Mouse (Mus musculus) CH12.LX (cell line): ENCODE results near the gene Inpp5a. TPM values are rescaled to one million over a fixed set of nuclear protein-coding genes. Genes with fewer than 3 reads are reported as not detected.

Experiments used
- DNase-seq: peaks from one replicate; pipeline ENCODE4 v3.0.0-alpha.2; 2013; ENCODE audit errors: extremely low read depth
- H3K27ac ChIP-seq: 2 replicates; pipeline ENCODE4 v1.5.1; 2012; ENCODE audit warnings: low read depth, mild to moderate bottlenecking, control low read depth, moderate library complexity; ENCODE audit not compliant: insufficient read depth
- H3K27me3 ChIP-seq: replicated peaks from 2 replicates; pipeline ENCODE3; 2012; ENCODE audit warnings: inconsistent platforms
- H3K36me3 ChIP-seq, 2 experiments: replicated peaks in 1 of 2; 2 replicates each; pipeline versions ENCODE3 to v1.6.1; 2012; ENCODE audit warnings: inconsistent platforms in 1 of 2, low read length in 1 of 2, mild to moderate bottlenecking in 1 of 2, mixed read lengths in 1 of 2, moderate library complexity in 1 of 2; ENCODE audit not compliant: control insufficient read depth in 1 of 2, insufficient read depth in 1 of 2
- H3K4me1 ChIP-seq, 2 experiments: 2 replicates each; pipeline ENCODE4 v1.6.1; 2012; ENCODE audit warnings: inconsistent platforms in 1 of 2, moderate library complexity in 1 of 2; ENCODE audit not compliant: insufficient read depth in 2 of 2, control insufficient read depth in 1 of 2
- H3K4me2 ChIP-seq: 2 replicates; pipeline ENCODE4 v1.6.1; 2012; ENCODE audit warnings: low read depth, mild to moderate bottlenecking, control low read depth; ENCODE audit not compliant: poor library complexity, insufficient read depth, severe bottlenecking
- H3K4me3 ChIP-seq, 3 experiments: fragments of 150-350 bp in 1 of 3; sonication (generic) in 1 of 3; replicated peaks in 1 of 3; 2 replicates each; pipeline versions ENCODE3 to v1.5.1; 2011 to 2012; ENCODE audit warnings: low read depth in 2 of 3, low read length in 2 of 3, mild to moderate bottlenecking in 2 of 3, moderate library complexity in 2 of 3, control low read depth in 1 of 3, improper control_type of control experiment in 1 of 3, inconsistent platforms in 1 of 3, mixed read lengths in 1 of 3; ENCODE audit not compliant: poor library complexity in 1 of 3
- H3K79me2 ChIP-seq: replicated peaks from 2 replicates; pipeline ENCODE4 v1.6.1; 2012; ENCODE audit warnings: mild to moderate bottlenecking, moderate library complexity; ENCODE audit not compliant: control insufficient read depth, poor library complexity, insufficient read depth, severe bottlenecking; ENCODE audit errors: extremely low read depth
- H3K9ac ChIP-seq: 2 replicates; pipeline ENCODE4 v1.6.1; 2012; ENCODE audit warnings: low read depth, mild to moderate bottlenecking, control low read depth, moderate library complexity; ENCODE audit not compliant: insufficient read depth
- H3K9me3 ChIP-seq: replicated peaks from 2 replicates; pipeline ENCODE3; 2012; ENCODE audit warnings: low read length, inconsistent platforms, mixed read lengths
- BHLHE40 ChIP-seq: IDR thresholded peaks from 2 replicates; pipeline ENCODE4 v1.6.1; 2011; ENCODE audit warnings: mild to moderate bottlenecking, low read depth, low read length, improper control_type of control experiment
- CHD2 ChIP-seq: IDR thresholded peaks from 2 replicates; pipeline ENCODE4 v1.6.1; 2011; ENCODE audit warnings: low read length, improper control_type of control experiment
- ELF1 ChIP-seq: IDR thresholded peaks from 2 replicates; pipeline ENCODE4 v1.6.1; 2014; ENCODE audit warnings: low read depth, mild to moderate bottlenecking, inconsistent platforms, low read length, improper control_type of control experiment
- GABPA ChIP-seq: IDR thresholded peaks from 2 replicates; pipeline ENCODE4 v1.6.1; 2012; ENCODE audit warnings: low read depth, low read length, improper control_type of control experiment, inconsistent platforms; ENCODE audit not compliant: insufficient replicate concordance
- HCFC1 ChIP-seq: IDR thresholded peaks from 2 replicates; pipeline ENCODE4 v1.6.1; 2012; ENCODE audit warnings: low read depth, mild to moderate bottlenecking, inconsistent platforms, low read length, improper control_type of control experiment
- IRF4 ChIP-seq: IDR thresholded peaks from 2 replicates; pipeline ENCODE4 v1.6.1; 2014; ENCODE audit warnings: low read depth, mild to moderate bottlenecking, inconsistent platforms, low read length, improper control_type of control experiment
- MAFK ChIP-seq: IDR thresholded peaks from 2 replicates; pipeline ENCODE4 v1.6.1; 2011; ENCODE audit warnings: low read length, improper control_type of control experiment; ENCODE audit not compliant: insufficient replicate concordance
- MAX ChIP-seq: IDR thresholded peaks from 2 replicates; pipeline ENCODE4 v1.6.1; 2011; ENCODE audit warnings: low read length, improper control_type of control experiment
- MAZ ChIP-seq: IDR thresholded peaks from 2 replicates; pipeline ENCODE4 v1.6.1; 2012; ENCODE audit warnings: low read depth, mild to moderate bottlenecking, inconsistent platforms, low read length, improper control_type of control experiment, moderate library complexity
- MEF2A ChIP-seq: IDR thresholded peaks from 2 replicates; pipeline ENCODE4 v1.6.1; 2014; ENCODE audit warnings: low read depth, mild to moderate bottlenecking, inconsistent platforms, low read length, improper control_type of control experiment, borderline replicate concordance
- NRF1 ChIP-seq: IDR thresholded peaks from 2 replicates; pipeline ENCODE4 v1.6.1; 2014; ENCODE audit warnings: low read depth, mild to moderate bottlenecking, inconsistent platforms, low read length, improper control_type of control experiment, moderate library complexity
- PAX5 ChIP-seq: IDR thresholded peaks from 2 replicates; pipeline ENCODE4 v1.6.1; 2012; ENCODE audit warnings: low read length, inconsistent platforms, mixed read lengths
- RCOR1 ChIP-seq: conservative IDR thresholded peaks from 2 replicates; pipeline ENCODE4 v1.6.1; 2012; ENCODE audit warnings: low read depth, mild to moderate bottlenecking, inconsistent platforms, low read length, improper control_type of control experiment
- UBTF ChIP-seq: IDR thresholded peaks from 2 replicates; pipeline ENCODE4 v1.6.1; 2012; ENCODE audit warnings: low read depth, mild to moderate bottlenecking, inconsistent platforms, low read length, improper control_type of control experiment, moderate library complexity
- USF1 ChIP-seq: IDR thresholded peaks from 2 replicates; pipeline ENCODE4 v1.6.1; 2014; ENCODE audit warnings: low read depth, mild to moderate bottlenecking, inconsistent platforms, low read length, improper control_type of control experiment
- dilution Hi-C: fragments of 300-500 bp; cut with MboI; formaldehyde crosslinking; loops from 2 replicates; pipeline ENCODE4 v1.14.3; 2020; ENCODE audit warnings: low sequenced_read_pairs; ENCODE audit not compliant: extremely low pct_unique_long_range_greater_than_20kb, extremely low pct_ligation_motif_present
- in situ Hi-C: fragments of 300-500 bp; cut with MboI; formaldehyde crosslinking; loops from 3 replicates; pipeline ENCODE4 v1.14.3; 2019; ENCODE audit warnings: low sequenced_read_pairs, low pct_ligation_motif_present, low pct_unique_long_range_greater_than_20kb, mixed read lengths
- polyA plus RNA-seq: library from polyadenylated mRNA; unstranded; fragments of >175 nt; gene quantifications from 2 replicates; pipeline ENCODE4 v1.2.1, GENCODE M21; 2012; ENCODE audit warnings: low read depth; ENCODE audit not compliant: insufficient read length
- total RNA-seq, 2 experiments: library from RNA; depleted of rRNA; stranded (reverse); fragments of 300-350 nt in 1 of 2; fragments of >200 nt in 1 of 2; gene quantifications; 2 replicates each; pipeline ENCODE4 v1.2.3; 2012 to 2014

The Inpp5a gene
- total and polyA plus RNA-seq, 3 experiments: 1.7 to 5.4 (median 3.0) TPM

- in situ Hi-C loops: no loop called here
- Histone ChIP-seq H3K27me3 (peaks cover 2% of the 10 kb centered on the region), H3K9me3 (peaks cover 46% of the 10 kb centered on the region)
These were observed 196.4 kb downstream of the Inpp5a start for GRCm38 (mm10) chr7:139585183-139585821.

GRCm38 (mm10) chr7:139587919-139588318 is 199.0 kb downstream of the Inpp5a start:
- in situ Hi-C loops (no loop called here), dilution Hi-C loops (no loop called here)
- Histone ChIP-seq H3K9ac (no peak overlapping the region), H3K4me3 (no peak overlapping the region), H3K27me3 (peaks cover 2% of the 10 kb centered on the region), H3K9me3 (peaks cover 23% of the 10 kb centered on the region), H3K4me1 (peaks cover 0 to 18% of the 10 kb centered on the region in 2 experiments; a peak in 2 of 4 replicates), H3K4me2 (no peak overlapping the region), H3K79me2 (no peaks in the 10 kb centered on the region), H3K27ac (no peak overlapping the region), H3K36me3 (no peaks in the 10 kb centered on the region)
- TF ChIP-seq USF1 (peak; percentile 16; the same call in 1 of the 2 replicates), RCOR1 (no peak), MEF2A (no peak), IRF4 (no peak), ELF1 (no peak), CHD2 (no peak), BHLHE40 (peak; percentile 85), MAZ (no peak), MAX (peak; percentile 47; the same call in 1 of the 2 replicates)
- DNase-seq: peak; percentile 48

More at GRCm38 (mm10) chr7:139585183-139585821, 196.4 kb downstream of the Inpp5a start:
- no peak overlapping the region for H3K4me3 ChIP-seq
- no peaks in the 10 kb centered on the region for H3K79me2 ChIP-seq
- peaks cover 0 to 18% of the 10 kb centered on the region in 2 experiments; a peak in 2 of 4 replicates for H3K4me1 ChIP-seq
- DNase-seq: no peak
- peaks cover 0 to 3% of the 10 kb centered on the region in 2 experiments for H3K36me3 ChIP-seq
- H3K27ac ChIP-seq: no peak overlapping the region
- dilution Hi-C loops: no loop called here
- no peak for TF ChIP-seq CHD2
- no peak for TF ChIP-seq HCFC1
- TF ChIP-seq USF1: no peak
- no peak for TF ChIP-seq PAX5
- TF ChIP-seq RCOR1: no peak
- TF ChIP-seq MAFK: no peak
- TF ChIP-seq UBTF: no peak
- no peak for TF ChIP-seq NRF1
- TF ChIP-seq GABPA: no peak
- no peak overlapping the region for H3K4me2 ChIP-seq
- H3K9ac ChIP-seq: no peak overlapping the region
